Mouse (Mus musculus) CH12.LX (cell line): ENCODE measurements around the gene Actn4. TPM values are rescaled to one million over a fixed set of nuclear protein-coding genes. Genes with fewer than 3 reads are reported as not detected.
A peak's percentile ranks its signal among the peaks of the same experiment; 100 is the strongest.

Experiments used
- DNase-seq: peaks from one replicate; pipeline ENCODE4 v3.0.0-alpha.2; 2013; ENCODE audit errors: extremely low read depth
- H3K27ac ChIP-seq: 2 replicates; pipeline ENCODE4 v1.5.1; 2012; ENCODE audit warnings: low read depth, mild to moderate bottlenecking, control low read depth, moderate library complexity; ENCODE audit not compliant: insufficient read depth
- H3K27me3 ChIP-seq: replicated peaks from 2 replicates; pipeline ENCODE3; 2012; ENCODE audit warnings: inconsistent platforms
- H3K36me3 ChIP-seq, 2 experiments: replicated peaks in 1 of 2; 2 replicates each; pipeline versions ENCODE3 to v1.6.1; 2012; ENCODE audit warnings: inconsistent platforms in 1 of 2, low read length in 1 of 2, mild to moderate bottlenecking in 1 of 2, mixed read lengths in 1 of 2, moderate library complexity in 1 of 2; ENCODE audit not compliant: control insufficient read depth in 1 of 2, insufficient read depth in 1 of 2
- H3K4me1 ChIP-seq, 2 experiments: 2 replicates each; pipeline ENCODE4 v1.6.1; 2012; ENCODE audit warnings: inconsistent platforms in 1 of 2, moderate library complexity in 1 of 2; ENCODE audit not compliant: insufficient read depth in 2 of 2, control insufficient read depth in 1 of 2
- H3K4me2 ChIP-seq: 2 replicates; pipeline ENCODE4 v1.6.1; 2012; ENCODE audit warnings: low read depth, mild to moderate bottlenecking, control low read depth; ENCODE audit not compliant: poor library complexity, insufficient read depth, severe bottlenecking
- H3K4me3 ChIP-seq, 3 experiments: fragments of 150-350 bp in 1 of 3; sonication (generic) in 1 of 3; replicated peaks in 1 of 3; 2 replicates each; pipeline versions ENCODE3 to v1.5.1; 2011 to 2012; ENCODE audit warnings: low read depth in 2 of 3, low read length in 2 of 3, mild to moderate bottlenecking in 2 of 3, moderate library complexity in 2 of 3, control low read depth in 1 of 3, improper control_type of control experiment in 1 of 3, inconsistent platforms in 1 of 3, mixed read lengths in 1 of 3; ENCODE audit not compliant: poor library complexity in 1 of 3
- H3K79me2 ChIP-seq: replicated peaks from 2 replicates; pipeline ENCODE4 v1.6.1; 2012; ENCODE audit warnings: mild to moderate bottlenecking, moderate library complexity; ENCODE audit not compliant: control insufficient read depth, poor library complexity, insufficient read depth, severe bottlenecking; ENCODE audit errors: extremely low read depth
- H3K9ac ChIP-seq: 2 replicates; pipeline ENCODE4 v1.6.1; 2012; ENCODE audit warnings: low read depth, mild to moderate bottlenecking, control low read depth, moderate library complexity; ENCODE audit not compliant: insufficient read depth
- H3K9me3 ChIP-seq: replicated peaks from 2 replicates; pipeline ENCODE3; 2012; ENCODE audit warnings: low read length, inconsistent platforms, mixed read lengths
- CTCF ChIP-seq, 2 experiments: IDR thresholded peaks in 1 of 2; conservative IDR thresholded peaks in 1 of 2; 2 replicates each; pipeline ENCODE4 v1.5.1; 2011 to 2012; ENCODE audit warnings: low read depth in 2 of 2, low read length in 2 of 2, improper control_type of control experiment in 1 of 2, inconsistent platforms in 1 of 2, mild to moderate bottlenecking in 1 of 2, moderate library complexity in 1 of 2
- ETS1 ChIP-seq: conservative IDR thresholded peaks from 2 replicates; pipeline ENCODE4 v1.6.1; 2012; ENCODE audit warnings: low read depth, mild to moderate bottlenecking, inconsistent platforms, low read length, improper control_type of control experiment, moderate library complexity
- GABPA ChIP-seq: IDR thresholded peaks from 2 replicates; pipeline ENCODE4 v1.6.1; 2012; ENCODE audit warnings: low read depth, low read length, improper control_type of control experiment, inconsistent platforms; ENCODE audit not compliant: insufficient replicate concordance
- HCFC1 ChIP-seq: IDR thresholded peaks from 2 replicates; pipeline ENCODE4 v1.6.1; 2012; ENCODE audit warnings: low read depth, mild to moderate bottlenecking, inconsistent platforms, low read length, improper control_type of control experiment
- KAT2A ChIP-seq: IDR thresholded peaks from 2 replicates; pipeline ENCODE4 v1.6.1; 2012; ENCODE audit warnings: low read length, improper control_type of control experiment, inconsistent platforms; ENCODE audit not compliant: insufficient replicate concordance
- MAFK ChIP-seq: IDR thresholded peaks from 2 replicates; pipeline ENCODE4 v1.6.1; 2011; ENCODE audit warnings: low read length, improper control_type of control experiment; ENCODE audit not compliant: insufficient replicate concordance
- MAX ChIP-seq: IDR thresholded peaks from 2 replicates; pipeline ENCODE4 v1.6.1; 2011; ENCODE audit warnings: low read length, improper control_type of control experiment
- MXI1 ChIP-seq: IDR thresholded peaks from 2 replicates; pipeline ENCODE4 v1.6.1; 2011; ENCODE audit warnings: mild to moderate bottlenecking, low read depth, low read length, improper control_type of control experiment
- RAD21 ChIP-seq: IDR thresholded peaks from 2 replicates; pipeline ENCODE4 v1.6.1; 2011; ENCODE audit warnings: low read depth, mild to moderate bottlenecking, low read length, improper control_type of control experiment, moderate library complexity
- RCOR1 ChIP-seq: conservative IDR thresholded peaks from 2 replicates; pipeline ENCODE4 v1.6.1; 2012; ENCODE audit warnings: low read depth, mild to moderate bottlenecking, inconsistent platforms, low read length, improper control_type of control experiment
- SIN3A ChIP-seq: IDR thresholded peaks from 2 replicates; pipeline ENCODE4 v1.6.1; 2012; ENCODE audit warnings: low read length, improper control_type of control experiment, inconsistent platforms
- SMC3 ChIP-seq: IDR thresholded peaks from 2 replicates; pipeline ENCODE4 v1.6.1; 2011; ENCODE audit warnings: low read depth, low read length, improper control_type of control experiment
- TBP ChIP-seq: conservative IDR thresholded peaks from 2 replicates; pipeline ENCODE4 v1.6.1; 2011; ENCODE audit warnings: low read depth, low read length, improper control_type of control experiment
- UBTF ChIP-seq: IDR thresholded peaks from 2 replicates; pipeline ENCODE4 v1.6.1; 2012; ENCODE audit warnings: low read depth, mild to moderate bottlenecking, inconsistent platforms, low read length, improper control_type of control experiment, moderate library complexity
- USF2 ChIP-seq: conservative IDR thresholded peaks from 2 replicates; pipeline ENCODE4 v1.6.1; 2011; ENCODE audit warnings: low read depth, low read length, improper control_type of control experiment
- ZC3H11A ChIP-seq: IDR thresholded peaks from 2 replicates; pipeline ENCODE4 v1.6.1; 2012; ENCODE audit warnings: low read depth, mild to moderate bottlenecking, inconsistent platforms, low read length, improper control_type of control experiment
- ZMIZ1 ChIP-seq: IDR thresholded peaks from 2 replicates; pipeline ENCODE4 v1.6.1; 2012; ENCODE audit warnings: low read depth, mild to moderate bottlenecking, inconsistent platforms, low read length, improper control_type of control experiment
- ZNF384 ChIP-seq: IDR thresholded peaks from 2 replicates; pipeline ENCODE4 v1.6.1; 2012; ENCODE audit warnings: low read depth, low read length, improper control_type of control experiment, inconsistent platforms
- dilution Hi-C: fragments of 300-500 bp; cut with MboI; formaldehyde crosslinking; loops from 2 replicates; pipeline ENCODE4 v1.14.3; 2020; ENCODE audit warnings: low sequenced_read_pairs; ENCODE audit not compliant: extremely low pct_unique_long_range_greater_than_20kb, extremely low pct_ligation_motif_present
- in situ Hi-C: fragments of 300-500 bp; cut with MboI; formaldehyde crosslinking; loops from 3 replicates; pipeline ENCODE4 v1.14.3; 2019; ENCODE audit warnings: low sequenced_read_pairs, low pct_ligation_motif_present, low pct_unique_long_range_greater_than_20kb, mixed read lengths
- polyA plus RNA-seq: library from polyadenylated mRNA; unstranded; fragments of >175 nt; gene quantifications from 2 replicates; pipeline ENCODE4 v1.2.1, GENCODE M21; 2012; ENCODE audit warnings: low read depth; ENCODE audit not compliant: insufficient read length
- total RNA-seq, 2 experiments: library from RNA; depleted of rRNA; stranded (reverse); fragments of 300-350 nt in 1 of 2; fragments of >200 nt in 1 of 2; gene quantifications; 2 replicates each; pipeline ENCODE4 v1.2.3; 2012 to 2014

Actn4 gene
- total and polyA plus RNA-seq, 3 experiments, result 56.9 to 145 (median 63.4) TPM

- Histone ChIP-seq H3K4me3 (no peak overlapping the region), H3K4me2 (no peak overlapping the region), H3K27me3 (no peaks in the 10 kb centered on the region), H3K4me1 (peaks cover 0 to 20% of the 10 kb centered on the region in 2 experiments; a peak in 2 of 4 replicates), H3K9me3 (no peaks in the 10 kb centered on the region), H3K36me3 (peaks cover 68 to 97% of the 10 kb centered on the region in 2 experiments), H3K27ac (no peak overlapping the region), H3K9ac (no peak overlapping the region), H3K79me2 (no peaks in the 10 kb centered on the region; the same call in 1 of the 2 replicates)
- peak; percentile 58 for TF ChIP-seq RAD21
- TF ChIP-seq SMC3, result peak; percentile 44
- TF ChIP-seq MAFK, result no peak
- TF ChIP-seq RCOR1, result no peak
- TF ChIP-seq UBTF, result no peak
- no peak for TF ChIP-seq MAX
- TF ChIP-seq GABPA, result no peak
- no peak for TF ChIP-seq MXI1
- TF ChIP-seq CTCF (conservative IDR thresholded peaks at IDR 0.05 in 1 of 2, IDR thresholded peaks at IDR 0.05 in 1 of 2; ENCODE audit: low read depth in 2 of 2, low read length in 2 of 2), result peak in 1 of 2 experiments; percentile 65; a peak in 2 of 4 replicates
- TF ChIP-seq USF2, result no peak
- DNase-seq, result peak; percentile 34
- in situ Hi-C loops, result no loop called here
- dilution Hi-C loops, result no loop called here
These were observed 45.6 kb downstream of the Actn4 start for GRCm38 (mm10) chr7:28916491-28916890.

DNA sequence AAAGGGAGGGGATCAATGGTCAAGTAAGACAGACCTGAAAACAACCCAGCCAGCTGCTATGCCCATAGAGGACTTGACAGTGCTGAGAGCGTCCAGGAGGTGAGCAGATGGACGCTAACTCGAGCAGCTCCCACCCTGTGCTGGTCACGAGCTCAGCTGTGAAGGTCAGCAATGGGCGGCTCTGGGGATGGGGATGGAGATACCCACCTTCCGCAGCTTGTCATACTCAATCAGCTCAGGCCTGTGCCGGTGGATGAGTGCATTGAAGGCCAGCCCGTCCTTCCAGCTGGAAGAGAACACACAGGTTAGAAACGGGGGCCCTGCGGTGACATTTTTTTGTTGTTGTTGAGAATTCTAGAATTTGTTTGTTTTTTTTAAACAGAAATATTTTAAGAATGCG lies 49.0 kb downstream of the Actn4 start:
- TF ChIP-seq ZC3H11A, result no peak
- TF ChIP-seq HCFC1, result no peak
- TF ChIP-seq TBP, result no peak
- no peak for TF ChIP-seq SIN3A
- TF ChIP-seq ZMIZ1, result no peak
- H3K27me3 ChIP-seq, result no peaks in the 10 kb centered on the region
- H3K9me3 ChIP-seq, result no peaks in the 10 kb centered on the region
- peaks cover 81 to 98% of the 10 kb centered on the region in 2 experiments for H3K36me3 ChIP-seq
- H3K4me2 ChIP-seq, result no peak overlapping the region
- dilution Hi-C loops (no loop called here), in situ Hi-C loops (no loop called here)
- no peak overlapping the region for H3K4me3 ChIP-seq
- H3K9ac ChIP-seq, result no peak overlapping the region
- H3K4me1 ChIP-seq, result peaks cover 0 to 7% of the 10 kb centered on the region in 2 experiments; a peak in 1 of 4 replicates
- H3K79me2 ChIP-seq, result no peaks in the 10 kb centered on the region
- DNase-seq, result no peak
- H3K27ac ChIP-seq, result no peak overlapping the region

- no peak overlapping the region for H3K4me2 ChIP-seq
- no peaks in the 10 kb centered on the region for H3K27me3 ChIP-seq
- H3K4me1 ChIP-seq, result peaks cover 0 to 17% of the 10 kb centered on the region in 2 experiments; a peak in 2 of 4 replicates
- dilution Hi-C loops (no loop called here), in situ Hi-C loops (no loop called here)
- H3K9ac ChIP-seq, result no peak overlapping the region
- TF ChIP-seq ZNF384, result no peak
- no peak for TF ChIP-seq TBP
- no peak for TF ChIP-seq MAX
- no peak for TF ChIP-seq KAT2A
- TF ChIP-seq RCOR1, result no peak
- no peak for TF ChIP-seq ETS1
- no peak overlapping the region for H3K27ac ChIP-seq
- no peak overlapping the region for H3K4me3 ChIP-seq
- peaks cover 80 to 99% of the 10 kb centered on the region in 2 experiments for H3K36me3 ChIP-seq
- no peak for DNase-seq
- no peaks in the 10 kb centered on the region for H3K79me2 ChIP-seq
- H3K9me3 ChIP-seq, result no peaks in the 10 kb centered on the region
These were observed 50.5 kb downstream of the Actn4 start for GRCm38 (mm10) chr7:28911632-28912031.
